Mouse (Mus musculus) adrenal gland, adult 2 months (tissue): ENCODE data around the gene Sgsm3. TPM values are rescaled to one million over a fixed set of nuclear protein-coding genes. Genes with fewer than 3 reads are reported as not detected.

Source experiments
- DNase-seq: peaks from one replicate; pipeline ENCODE4 v3.0.0; 2021
- polyA plus RNA-seq: library from polyadenylated mRNA; depleted of rRNA; stranded (reverse); fragments of >200 nt; gene quantifications from 2 replicates; pipeline ENCODE4 v1.2.3, GENCODE M21; 2012
- total RNA-seq, 2 experiments: library from RNA; stranded (reverse); gene quantifications; 2 replicates each; pipeline ENCODE4 v1.2.3; 2021

The Sgsm3 gene
- total and polyA plus RNA-seq, 3 experiments, result 17.6 to 24.2 (median 18.9) TPM

- DNase-seq, result no peak
Measured at GRCm38 (mm10) chr15:80979611-80980010, 2.0 kb downstream of the Sgsm3 start.

GRCm38 (mm10) chr15:80981176-80981575 lies 3.6 kb downstream of the Sgsm3 start:
- no peak for DNase-seq

GRCm38 (mm10) chr15:80983264-80983663 lies 5.7 kb downstream of the Sgsm3 start:
- no peak for DNase-seq

GRCm38 (mm10) chr15:80988331-80988730 lies 10.8 kb downstream of the Sgsm3 start:
- no peak for DNase-seq

- DNase-seq, result no peak
Measured at GRCm38 (mm10) chr15:80989712-80990111, 12.1 kb downstream of the Sgsm3 start.

GRCm38 (mm10) chr15:80994959-80995358 lies 17.4 kb downstream of the Sgsm3 start:
- DNase-seq, result no peak

GRCm38 (mm10) chr15:80996090-80996835 lies 18.7 kb downstream of the Sgsm3 start:
- no peak for DNase-seq

- DNase-seq, result no peak
Measured at GRCm38 (mm10) chr15:80997077-80997476, 19.5 kb downstream of the Sgsm3 start.

- DNase-seq, result no peak
Measured at GRCm38 (mm10) chr15:81000419-81001138, 23.0 kb downstream of the Sgsm3 start.

GRCm38 (mm10) chr15:81006127-81006735 lies 28.7 kb downstream of the Sgsm3 start:
- DNase-seq, result no peak

GRCm38 (mm10) chr15:81007339-81007738 lies 29.8 kb downstream of the Sgsm3 start:
- DNase-seq, result no peak

GRCm38 (mm10) chr15:81007905-81008304 lies 30.3 kb downstream of the Sgsm3 start:
- no peak for DNase-seq

GRCm38 (mm10) chr15:81008689-81009123 lies 31.1 kb downstream of the Sgsm3 start:
- DNase-seq, result no peak

GRCm38 (mm10) chr15:81010114-81010513 lies 32.5 kb downstream of the Sgsm3 start:
- DNase-seq, result no peak

GRCm38 (mm10) chr15:81011523-81011922 lies 34.0 kb downstream of the Sgsm3 start:
- no peak for DNase-seq

- no peak for DNase-seq
Measured at GRCm38 (mm10) chr15:81012359-81012758, 34.8 kb downstream of the Sgsm3 start.

GRCm38 (mm10) chr15:81013186-81013585 lies 35.6 kb downstream of the Sgsm3 start:
- no peak for DNase-seq

- DNase-seq, result no peak
Measured at GRCm38 (mm10) chr15:81015068-81015744, 37.6 kb downstream of the Sgsm3 start.

- DNase-seq, result no peak
Measured at GRCm38 (mm10) chr15:81016488-81016887, 38.9 kb downstream of the Sgsm3 start.

GRCm38 (mm10) chr15:81017308-81017707 lies 39.7 kb downstream of the Sgsm3 start:
- no peak for DNase-seq

GRCm38 (mm10) chr15:81021377-81021776 lies 43.8 kb downstream of the Sgsm3 start:
- peak; percentile 21 for DNase-seq

GRCm38 (mm10) chr15:81022437-81022836 lies 44.9 kb downstream of the Sgsm3 start:
- no peak for DNase-seq
